Mouse (Mus musculus) hindbrain, postnatal 0 days (tissue): ENCODE results near the gene Ccdc88a. TPM values are rescaled to one million over a fixed set of nuclear protein-coding genes. Genes with fewer than 3 reads are reported as not detected.

Experiments used
- ATAC-seq: fragments of 200-750 bp; cut with Nextera tagmentation; 2 replicates; pipeline ENCODE4 v1.8.0; 2017; ENCODE audit warnings: mild to moderate bottlenecking, moderate TSS enrichment, moderate library complexity
- DNase-seq: peaks from one replicate; pipeline ENCODE4 v3.0.0-alpha.2; 2015; ENCODE audit warnings: low spot score
- H3K27ac ChIP-seq: fragments of 300-500 bp; sonication (generic); 2 replicates; pipeline ENCODE4 v1.5.1; 2014; ENCODE audit warnings: mild to moderate bottlenecking
- H3K27me3 ChIP-seq: fragments of 300-500 bp; sonication (generic); 2 replicates; pipeline ENCODE4 v1.6.1; 2014; ENCODE audit warnings: low read length, mixed read lengths; ENCODE audit not compliant: insufficient read depth
- H3K36me3 ChIP-seq: fragments of 300-500 bp; sonication (generic); 2 replicates; pipeline ENCODE4 v1.6.1; 2014; ENCODE audit warnings: low read length, mixed read lengths; ENCODE audit not compliant: insufficient read depth
- H3K4me1 ChIP-seq: fragments of 300-500 bp; sonication (generic); 2 replicates; pipeline ENCODE4 v1.6.1; 2014; ENCODE audit warnings: antibody characterized with exemption, low read length, mixed read lengths; ENCODE audit not compliant: insufficient read depth
- H3K4me2 ChIP-seq: fragments of 300-500 bp; sonication (generic); 2 replicates; pipeline ENCODE4 v1.6.1; 2014; ENCODE audit warnings: low read depth, mild to moderate bottlenecking, low read length, moderate library complexity, mixed read lengths
- H3K4me3 ChIP-seq: fragments of 300-500 bp; sonication (generic); 2 replicates; pipeline ENCODE4 v1.5.1; 2014; ENCODE audit warnings: low read length
- H3K9ac ChIP-seq: fragments of 300-500 bp; sonication (generic); replicated peaks from 2 replicates; pipeline ENCODE4 v1.6.1; 2014; ENCODE audit warnings: mild to moderate bottlenecking, low read length, moderate library complexity, mixed read lengths
- H3K9me3 ChIP-seq: fragments of 300-500 bp; sonication (generic); 2 replicates; pipeline ENCODE4 v1.6.1; 2016; ENCODE audit warnings: low read length, mixed read lengths
- CTCF ChIP-seq: IDR thresholded peaks from 2 replicates; pipeline ENCODE4 v1.5.1; 2016; ENCODE audit warnings: antibody characterized with exemption, control low read depth, low read depth
- WGBS: fragments of 180-500 bp; shearing (Covaris S2); extraction: QIAGEN DNeasy Blood & Tissue Kit; methylation state at CpG from one replicate; pipeline ENCODE4 v1.1.7; 2014; 5-methylcytosine and 5-hydroxymethylcytosine counted together
- polyA plus RNA-seq: library from polyadenylated mRNA; unstranded; fragments of >200 nt; fragmentation: Nextera tagmentation; extraction: Ambion mirVana; gene quantifications from 2 replicates; pipeline ENCODE4 v1.2.1, GENCODE M21; 2015
- total RNA-seq: library from RNA; depleted of rRNA; stranded (reverse); fragments of >200 nt; gene quantifications from 2 replicates; pipeline ENCODE4 v1.2.3, GENCODE M21; 2014

The Ccdc88a gene
- total and polyA plus RNA-seq, 2 experiments from 2014 or later, result 59.0 to 82.6 TPM

DNA sequence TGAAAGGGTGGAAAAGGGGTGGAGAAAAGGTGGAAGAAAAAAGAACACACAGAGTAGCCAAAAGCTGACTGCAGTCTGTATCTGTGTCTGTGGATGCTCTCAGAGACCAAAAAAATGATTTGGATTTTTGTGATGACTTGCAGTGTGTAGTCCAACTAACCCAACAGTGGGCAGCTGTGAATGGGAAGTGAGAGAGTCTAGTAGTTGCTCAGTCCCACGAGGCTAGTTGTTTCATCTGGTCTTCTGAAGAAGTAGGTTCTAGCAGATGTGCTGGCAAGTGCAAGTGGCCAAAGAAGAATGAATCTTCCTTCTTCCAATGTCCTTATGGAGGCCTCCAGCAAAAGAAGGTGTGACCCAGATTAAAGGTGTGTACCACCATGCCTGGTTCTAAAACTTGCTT, 10.5 kb downstream of the Ccdc88a start:
- Histone ChIP-seq H3K4me3 (no peak overlapping the region), H3K4me1 (no peaks in the 10 kb centered on the region), H3K36me3 (no peaks in the 10 kb centered on the region), H3K27me3 (no peaks in the 10 kb centered on the region), H3K9me3 (no peaks in the 10 kb centered on the region), H3K9ac (no peak overlapping the region), H3K27ac (no peak overlapping the region), H3K4me2 (no peak overlapping the region)
- DNase-seq, result no peak
- ATAC-seq, result no peak
- WGBS, result 76% methylated on average over 1 of the region's 1 CpGs
- TF ChIP-seq CTCF, result no peak

- TF ChIP-seq CTCF, result no peak
- DNase-seq (no peak), ATAC-seq (no peak)
- H3K27me3 ChIP-seq, result no peaks in the 10 kb centered on the region
- H3K4me2 ChIP-seq, result no peak overlapping the region
- H3K9me3 ChIP-seq, result no peaks in the 10 kb centered on the region
- H3K36me3 ChIP-seq, result no peaks in the 10 kb centered on the region
- 73% methylated on average over 3 of the region's 3 CpGs for WGBS
- no peak overlapping the region for H3K27ac ChIP-seq
- no peak overlapping the region for H3K4me3 ChIP-seq
- no peaks in the 10 kb centered on the region for H3K4me1 ChIP-seq
- H3K9ac ChIP-seq, result no peak overlapping the region
Measured at GRCm38 (mm10) chr11:29384617-29385016, 11.2 kb downstream of the Ccdc88a start.

GRCm38 (mm10) chr11:29389913-29390312, 16.5 kb downstream of the Ccdc88a start:
- Histone ChIP-seq H3K27ac (no peak overlapping the region), H3K36me3 (no peaks in the 10 kb centered on the region), H3K4me1 (no peaks in the 10 kb centered on the region), H3K9ac (no peak overlapping the region), H3K27me3 (no peaks in the 10 kb centered on the region), H3K4me3 (no peak overlapping the region), H3K4me2 (no peak overlapping the region), H3K9me3 (no peaks in the 10 kb centered on the region)
- TF ChIP-seq CTCF, result no peak
- DNase-seq (no peak), ATAC-seq (no peak)
- 52% methylated on average over 4 of the region's 4 CpGs for WGBS

DNA sequence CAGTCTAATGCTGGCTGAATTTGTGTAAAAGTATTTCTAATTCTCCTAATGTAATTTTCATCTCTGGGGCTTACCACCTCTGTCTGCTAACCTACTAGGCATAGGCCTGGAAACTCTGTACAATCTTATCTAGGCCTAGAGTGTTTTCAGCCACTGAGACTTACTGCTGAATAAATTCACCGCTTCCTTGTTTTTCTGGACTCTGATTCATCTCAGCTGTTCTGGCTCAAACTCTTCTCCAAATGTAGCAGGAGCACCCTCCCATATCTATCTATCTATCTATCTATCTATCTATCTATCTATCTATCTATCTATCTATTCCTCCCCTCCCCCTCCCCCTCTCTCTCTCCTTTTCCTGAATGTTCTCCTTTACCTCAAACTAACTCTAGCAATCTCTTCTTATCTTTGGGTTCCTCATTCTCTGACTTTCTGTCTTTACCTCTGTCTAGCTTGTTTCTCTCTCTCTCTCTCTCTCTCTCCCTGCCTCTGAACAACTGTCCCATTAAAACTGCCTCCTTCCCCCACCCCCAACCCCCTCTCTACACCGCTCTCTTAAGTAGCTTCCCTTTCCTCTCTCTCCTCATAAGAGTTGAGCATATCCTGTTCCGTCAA, 21.8 kb downstream of the Ccdc88a start:
- Histone ChIP-seq H3K27ac (no peak overlapping the region), H3K4me2 (no peak overlapping the region), H3K4me1 (no peaks in the 10 kb centered on the region), H3K4me3 (no peak overlapping the region), H3K27me3 (no peaks in the 10 kb centered on the region), H3K36me3 (no peaks in the 10 kb centered on the region), H3K9me3 (no peaks in the 10 kb centered on the region), H3K9ac (no peak overlapping the region)
- WGBS, result 98% methylated on average over 3 of the region's 3 CpGs
- no peak for TF ChIP-seq CTCF
- ATAC-seq, result no peak
- DNase-seq, result no peak

- WGBS, result 90% methylated on average over 2 of the region's 2 CpGs
- no peak for ATAC-seq
Measured at GRCm38 (mm10) chr11:29400374-29400773, 26.9 kb downstream of the Ccdc88a start.

GRCm38 (mm10) chr11:29406292-29406691, 32.8 kb downstream of the Ccdc88a start:
- no peak for ATAC-seq
- no peak for DNase-seq
- H3K4me2 ChIP-seq, result no peak overlapping the region
- no peaks in the 10 kb centered on the region for H3K9me3 ChIP-seq
- H3K36me3 ChIP-seq, result no peaks in the 10 kb centered on the region; the same call in 1 of the 2 replicates
- H3K4me1 ChIP-seq, result no peaks in the 10 kb centered on the region
- no peak for TF ChIP-seq CTCF
- H3K9ac ChIP-seq, result no peak overlapping the region
- no peaks in the 10 kb centered on the region for H3K27me3 ChIP-seq
- H3K4me3 ChIP-seq, result no peak overlapping the region
- no peak overlapping the region for H3K27ac ChIP-seq

More at GRCm38 (mm10) chr11:29400374-29400773, 26.9 kb downstream of the Ccdc88a start:
- Histone ChIP-seq H3K4me3 (no peak overlapping the region), H3K36me3 (no peaks in the 10 kb centered on the region; the same call in 1 of the 2 replicates), H3K9me3 (no peaks in the 10 kb centered on the region), H3K4me2 (no peak overlapping the region), H3K27me3 (no peaks in the 10 kb centered on the region), H3K27ac (no peak overlapping the region), H3K9ac (no peak overlapping the region), H3K4me1 (no peaks in the 10 kb centered on the region)
- TF ChIP-seq CTCF, result no peak
- DNase-seq, result no peak

- TF ChIP-seq CTCF, result no peak
- Histone ChIP-seq H3K9me3 (no peaks in the 10 kb centered on the region), H3K27ac (no peak overlapping the region), H3K4me1 (no peaks in the 10 kb centered on the region), H3K4me2 (no peak overlapping the region), H3K27me3 (no peaks in the 10 kb centered on the region), H3K4me3 (no peak overlapping the region), H3K36me3 (no peaks in the 10 kb centered on the region), H3K9ac (no peak overlapping the region)
- DNase-seq (no peak), ATAC-seq (no peak)
- WGBS, result 93% methylated on average over 3 of the region's 3 CpGs
Measured at GRCm38 (mm10) chr11:29423496-29423895, 50.0 kb downstream of the Ccdc88a start.
